Mouse (Mus musculus) heart, adult 2 months (tissue): ENCODE results near the gene Fancg.

Experiments
- CTCF ChIP-seq: fragments of 200-600 bp; IDR thresholded peaks from 2 replicates; pipeline ENCODE4 v1.8.1; 2022; ENCODE audit warnings: antibody characterized with exemption, mild to moderate bottlenecking, moderate library complexity
- EP300 ChIP-seq: fragments of 200-500 bp; IDR thresholded peaks from 2 replicates; pipeline ENCODE4 v1.6.1; 2011; ENCODE audit warnings: low read depth, low read length, control low read depth; ENCODE audit not compliant: insufficient read depth
- POLR2A ChIP-seq: fragments of 200-500 bp; IDR thresholded peaks from 2 replicates; pipeline ENCODE4 v1.6.1; 2011; ENCODE audit warnings: mild to moderate bottlenecking, low read depth, low read length, control low read depth; ENCODE audit not compliant: insufficient read depth

GRCm38 (mm10) chr4:43018156-43018555, 7.8 kb upstream of the Fancg start:
- no peak for TF ChIP-seq CTCF
- no peak for TF ChIP-seq POLR2A
- no peak for TF ChIP-seq EP300
